Mouse (Mus musculus) mouse trophoblast stem cell (cell line): ENCODE measurements around the gene Tfb2m.
"Not testable (repeated sequence)": the region's sequence is repeated elsewhere in the genome, so short reads cannot be mapped to it uniquely, and the experiment has no call there.

Experiments used
- in situ Hi-C, 2 experiments: fragments of 300-500 bp; cut with MseI, MboI; formaldehyde crosslinking; loops; 2 replicates in 1 of 2; 3 replicates in 1 of 2; pipeline ENCODE4 v1.15.1; 2025

Tfb2m gene

GRCm38 (mm10) chr1:179545768-179546550, at the start of gene Tfb2m, which contains the start of gene Cnst:
TSS of gene Tfb2m (minus strand) at chr1:179546267.
TSS of gene Cnst (plus strand) at chr1:179546370.
- in situ Hi-C loops, result not testable (repeated sequence)

GRCm38 (mm10) chr1:179592972-179593371, 46.9 kb upstream of the Tfb2m start:
- in situ Hi-C loops, result no loop called here

GRCm38 (mm10) chr1:179592143-179592542, 46.1 kb upstream of the Tfb2m start:
- in situ Hi-C loops, result no loop called here

GRCm38 (mm10) chr1:179591639-179592038, 45.6 kb upstream of the Tfb2m start:
- in situ Hi-C loops, result no loop called here

DNA sequence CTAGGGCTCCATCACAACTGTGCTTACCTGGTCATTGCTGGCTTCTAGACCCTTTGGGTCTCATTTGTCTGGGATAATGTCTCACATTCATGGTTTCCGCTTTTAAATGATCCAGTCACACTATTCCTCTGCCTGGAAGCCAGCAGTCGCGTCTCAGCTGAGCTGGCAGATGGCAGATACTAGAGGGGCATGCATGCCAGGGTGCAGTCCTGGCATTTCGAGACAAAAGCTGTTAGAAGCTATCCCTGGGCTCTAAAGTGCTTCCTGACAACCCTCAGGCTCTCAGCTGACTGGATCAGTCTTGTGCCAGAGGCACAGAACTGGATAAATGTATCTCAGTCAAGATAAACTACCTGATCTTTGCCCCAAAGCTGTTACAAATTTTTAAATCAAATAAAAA, 42.2 kb upstream of the Tfb2m start:
- in situ Hi-C loops, result no loop called here

GRCm38 (mm10) chr1:179586430-179587095, 40.5 kb upstream of the Tfb2m start:
- in situ Hi-C loops, result no loop called here

DNA sequence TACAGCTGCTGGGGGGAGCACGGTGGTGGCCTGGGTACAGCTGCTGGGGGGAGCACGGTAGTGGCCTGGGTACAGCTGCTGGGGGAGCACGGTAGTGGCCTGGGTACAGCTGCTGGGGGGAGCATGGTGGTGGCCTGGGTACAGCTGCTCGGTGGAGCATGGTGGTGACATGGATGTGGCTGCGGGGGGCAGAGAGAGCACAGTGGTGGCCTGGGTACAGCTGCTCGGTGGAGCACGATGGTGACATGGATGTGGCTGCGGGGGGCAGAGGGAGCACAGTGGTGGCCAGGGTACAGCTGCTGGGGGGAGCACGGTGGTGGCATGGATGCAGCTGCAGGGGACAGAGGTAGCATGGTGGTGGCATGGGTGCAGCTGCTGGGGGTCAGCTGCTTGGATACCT, 39.6 kb upstream of the Tfb2m start:
- in situ Hi-C loops, result no loop called here

DNA sequence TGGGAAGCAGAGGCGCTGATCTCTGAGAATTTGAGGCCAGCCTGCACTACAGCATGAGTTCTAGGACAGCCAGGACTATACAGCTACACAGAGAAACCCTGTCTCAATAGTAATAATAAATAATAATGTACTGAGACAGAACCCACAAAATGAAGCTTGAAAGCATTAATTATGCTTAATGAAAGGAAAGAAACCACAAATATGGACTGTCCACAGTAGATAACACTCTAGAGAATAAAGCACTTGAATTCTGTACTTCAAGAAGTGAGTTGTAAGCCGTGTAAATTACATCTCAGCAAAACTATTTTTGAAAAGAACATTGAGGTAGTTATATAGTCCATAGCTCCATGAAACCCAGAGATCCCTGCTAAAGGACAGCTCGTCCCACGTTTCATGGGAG, 38.2 kb upstream of the Tfb2m start:
- in situ Hi-C loops, result no loop called here

- in situ Hi-C loops, result no loop called here
Measured at GRCm38 (mm10) chr1:179583090-179583489, 37.0 kb upstream of the Tfb2m start.

DNA sequence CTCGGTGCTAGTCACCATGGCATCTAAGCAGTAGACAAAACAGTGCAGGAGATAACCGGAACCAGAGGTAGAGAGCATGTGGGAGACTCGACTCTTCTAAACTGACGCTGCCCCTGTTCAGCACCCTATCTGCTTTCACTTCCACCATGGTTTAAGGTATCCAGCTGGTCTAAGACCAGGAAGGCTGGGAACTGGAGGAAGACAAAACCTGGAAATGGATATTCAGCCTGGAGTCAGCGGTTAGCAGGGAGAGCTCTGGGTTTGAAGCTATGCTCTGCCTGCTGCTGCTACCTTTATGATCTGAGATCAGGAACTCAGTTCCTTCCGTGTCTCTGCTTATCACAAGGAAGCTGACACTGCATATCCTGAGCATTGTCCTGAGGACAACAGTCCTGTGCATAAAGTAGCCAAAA, 36.0 kb upstream of the Tfb2m start:
- in situ Hi-C loops, result no loop called here

- in situ Hi-C loops, result no loop called here
Measured at GRCm38 (mm10) chr1:179581422-179581821, 35.4 kb upstream of the Tfb2m start.

DNA sequence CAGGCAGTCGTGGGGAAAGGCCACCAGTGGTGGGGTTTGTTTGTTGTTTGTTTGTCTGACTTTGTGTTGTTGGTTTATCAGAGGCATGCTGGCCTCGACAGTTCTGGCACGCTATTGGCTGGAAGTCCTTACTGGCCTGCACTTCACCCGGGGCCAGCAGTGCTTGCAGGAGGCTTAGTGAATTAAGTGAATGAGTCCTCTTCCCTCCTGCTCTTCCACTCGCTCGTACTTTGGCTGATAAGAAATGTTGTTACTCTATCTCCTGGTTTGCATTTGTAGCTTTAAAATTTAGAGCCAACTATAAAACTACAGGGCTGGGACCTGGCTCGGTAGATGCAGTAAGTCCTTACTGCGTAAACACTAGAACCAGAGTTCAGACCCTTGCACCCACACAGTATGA, 34.1 kb upstream of the Tfb2m start:
- in situ Hi-C loops, result no loop called here

DNA sequence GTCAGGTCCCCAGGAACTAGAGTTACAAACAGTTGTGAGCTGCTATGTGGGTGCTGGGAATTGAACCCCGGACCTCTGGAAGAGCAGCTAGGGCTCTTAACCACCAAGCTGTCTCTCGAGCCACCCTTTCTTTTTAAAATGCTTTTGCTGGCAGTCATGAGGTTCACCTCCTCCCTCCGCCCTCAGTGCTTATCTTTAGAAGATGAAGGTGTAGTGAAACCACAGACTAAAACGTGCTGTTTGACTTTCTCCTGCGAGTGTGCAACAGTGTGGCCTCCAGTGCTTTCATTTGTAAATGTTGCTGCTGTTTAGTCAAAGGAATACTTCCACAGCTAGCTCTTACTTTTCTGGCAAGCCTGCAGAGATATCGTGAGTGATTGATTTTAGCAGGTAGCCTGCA, 32.6 kb upstream of the Tfb2m start:
- in situ Hi-C loops, result no loop called here

DNA sequence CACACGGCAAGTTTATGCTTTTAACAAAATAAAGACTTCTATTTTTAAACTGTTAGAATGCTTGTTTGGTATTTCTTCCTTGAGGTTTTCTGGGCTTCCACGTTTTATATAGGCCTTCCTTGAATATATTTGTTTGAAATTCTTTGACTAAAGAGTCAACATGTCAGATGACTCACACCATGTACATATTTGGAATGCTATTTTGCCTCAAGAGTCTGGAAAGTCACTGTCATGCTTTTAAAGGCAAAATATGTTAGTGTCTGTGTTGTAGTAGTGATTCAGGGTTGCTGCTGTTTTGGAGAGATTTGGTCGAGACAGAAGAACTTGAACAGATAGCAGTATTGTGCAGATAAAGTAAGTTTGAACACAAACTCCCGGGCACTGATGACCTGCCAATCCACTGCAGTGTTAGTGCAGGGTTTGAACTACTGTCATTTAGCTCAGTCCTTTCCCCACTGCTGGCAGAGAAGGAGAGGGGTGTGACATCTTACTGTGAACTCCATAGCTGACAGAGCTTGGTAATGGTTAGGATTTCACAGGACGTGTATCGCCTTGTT, 27.7 kb upstream of the Tfb2m start:
- in situ Hi-C loops, result no loop called here

DNA sequence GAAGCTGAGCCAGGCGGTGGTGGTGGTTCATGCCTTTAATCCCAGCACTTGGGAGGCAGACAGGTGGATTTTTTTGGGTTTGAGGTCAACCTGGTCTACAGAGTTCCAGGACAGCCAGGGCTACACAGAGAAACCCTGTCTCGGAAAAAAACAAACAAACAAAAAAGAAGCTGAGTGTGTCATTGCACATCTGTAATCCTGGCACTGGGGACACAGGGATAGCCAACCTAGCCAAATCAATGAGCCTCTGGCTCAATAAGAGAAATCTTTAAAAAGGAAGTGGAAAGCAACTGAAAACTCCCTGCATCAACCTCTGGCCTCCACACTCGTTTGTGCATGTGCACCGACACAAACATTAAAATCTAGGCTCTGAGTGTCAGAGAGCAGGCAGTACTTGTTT, 25.6 kb upstream of the Tfb2m start:
- in situ Hi-C loops, result no loop called here

GRCm38 (mm10) chr1:179570482-179570881, 24.4 kb upstream of the Tfb2m start:
- in situ Hi-C loops, result no loop called here

DNA sequence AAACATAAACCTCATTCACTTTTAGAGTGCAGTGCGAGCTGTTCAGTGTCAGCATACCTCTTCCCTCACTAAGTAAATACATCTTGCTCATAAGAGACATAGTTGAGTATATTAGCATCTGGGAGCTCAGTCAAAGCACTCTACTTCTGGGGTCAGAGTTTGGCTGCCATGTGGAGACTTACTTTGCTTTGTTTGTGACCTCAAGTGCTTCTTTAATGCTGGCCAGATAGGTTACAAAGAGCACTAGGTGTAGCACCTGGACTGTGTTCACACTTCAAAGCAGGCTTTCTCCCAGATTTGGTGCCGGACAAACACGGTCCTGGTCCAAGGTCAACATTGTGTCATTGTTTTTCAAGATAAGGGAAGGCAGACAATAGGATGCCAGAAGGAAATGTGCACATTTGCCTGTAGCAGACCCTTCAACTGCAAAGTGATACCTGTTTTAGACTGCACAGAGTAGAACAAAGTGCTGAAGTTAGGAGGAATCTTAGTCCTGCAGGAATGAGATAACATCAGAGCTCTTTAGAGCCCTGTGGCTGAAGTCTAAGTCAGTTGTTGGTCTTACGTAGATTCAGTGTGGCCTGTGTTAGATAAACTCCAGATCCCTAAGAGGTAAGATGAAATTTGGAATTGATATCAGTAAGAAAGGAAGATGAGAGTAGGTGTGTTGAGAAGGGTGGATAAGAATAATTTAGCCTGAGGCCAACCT, 22.8 kb upstream of the Tfb2m start:
- in situ Hi-C loops, result no loop called here

- in situ Hi-C loops, result no loop called here
Measured at GRCm38 (mm10) chr1:179567558-179567957, 21.5 kb upstream of the Tfb2m start.

DNA sequence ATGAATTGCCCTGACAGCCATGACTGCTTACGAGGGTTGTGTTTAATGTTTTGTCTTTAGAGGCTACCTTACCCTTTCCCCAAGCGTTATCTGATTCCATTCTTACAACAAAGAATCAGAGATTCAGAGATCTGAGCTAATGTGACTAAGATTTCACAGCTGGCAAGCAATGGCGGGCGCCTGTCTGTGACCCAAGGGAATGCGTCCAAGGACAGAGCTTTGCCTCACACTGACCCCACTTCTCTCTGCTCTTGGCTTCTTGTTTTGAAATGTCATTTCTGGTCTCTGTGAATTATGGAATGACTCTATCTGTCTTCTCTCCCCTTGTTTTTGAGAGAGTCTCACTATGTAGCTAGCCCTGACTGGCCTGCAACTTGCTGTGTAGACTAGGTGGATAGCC, 17.9 kb upstream of the Tfb2m start:
- in situ Hi-C loops, result no loop called here

DNA sequence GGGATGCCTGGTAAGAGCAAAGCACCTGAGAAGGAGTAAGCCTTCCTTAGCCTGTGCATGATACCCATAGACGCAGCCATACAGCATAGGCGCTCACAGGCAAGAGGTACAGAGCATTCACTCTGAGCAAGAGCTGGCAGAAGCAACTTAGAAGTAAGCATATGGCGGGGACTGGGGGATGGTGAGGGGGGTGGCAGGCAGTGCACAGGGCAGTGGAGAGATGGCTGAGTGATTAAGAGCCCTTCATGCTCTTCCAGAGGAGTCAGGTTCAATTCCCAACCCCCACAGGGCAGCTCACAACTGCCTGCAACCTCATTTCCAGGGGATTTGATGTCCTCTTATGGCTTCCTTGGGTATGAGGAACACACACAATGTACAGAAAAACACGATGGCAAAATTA, 17.1 kb upstream of the Tfb2m start:
- in situ Hi-C loops, result no loop called here

DNA sequence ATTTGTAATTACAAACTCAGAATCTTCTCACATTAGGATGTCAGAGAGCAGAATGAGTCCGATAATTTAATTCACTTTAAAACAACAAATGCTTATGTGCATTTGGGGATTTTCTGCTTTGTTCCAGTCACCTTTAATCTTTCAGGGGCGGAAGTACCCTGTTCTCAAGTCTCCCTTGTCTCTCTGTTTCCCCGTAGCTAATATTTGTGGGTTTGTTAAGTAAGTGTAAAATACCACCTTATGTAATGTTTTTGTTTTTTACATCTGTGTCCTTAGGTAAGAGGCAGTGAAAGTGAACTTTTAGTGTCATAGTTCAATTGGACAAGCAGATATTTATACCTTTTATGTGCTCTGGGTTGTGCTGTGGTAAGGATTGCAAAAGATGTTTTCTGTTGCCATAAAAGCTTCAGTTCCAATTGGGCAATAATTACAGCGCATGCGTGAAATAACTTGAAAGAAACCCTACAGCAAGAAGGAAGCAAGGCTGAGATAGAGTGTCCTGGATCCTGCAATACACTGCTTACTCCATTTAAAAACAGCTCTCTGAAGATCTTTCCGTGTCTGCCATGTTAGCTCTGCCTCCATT, 14.9 kb upstream of the Tfb2m start:
- in situ Hi-C loops, result no loop called here
